Mouse (Mus musculus) G1E (cell line): Measurements from ENCODE around the gene Car14.

ENCODE experiments used
- CTCF ChIP-seq: IDR thresholded peaks from 2 replicates; pipeline ENCODE4 v1.5.1; 2012; ENCODE audit warnings: low read depth, low read length, inconsistent platforms, mixed read lengths
- TAL1 ChIP-seq: conservative IDR thresholded peaks from 2 replicates; pipeline ENCODE4 v1.6.1; 2012; ENCODE audit warnings: low read depth, low read length, inconsistent platforms, mixed read lengths

DNA sequence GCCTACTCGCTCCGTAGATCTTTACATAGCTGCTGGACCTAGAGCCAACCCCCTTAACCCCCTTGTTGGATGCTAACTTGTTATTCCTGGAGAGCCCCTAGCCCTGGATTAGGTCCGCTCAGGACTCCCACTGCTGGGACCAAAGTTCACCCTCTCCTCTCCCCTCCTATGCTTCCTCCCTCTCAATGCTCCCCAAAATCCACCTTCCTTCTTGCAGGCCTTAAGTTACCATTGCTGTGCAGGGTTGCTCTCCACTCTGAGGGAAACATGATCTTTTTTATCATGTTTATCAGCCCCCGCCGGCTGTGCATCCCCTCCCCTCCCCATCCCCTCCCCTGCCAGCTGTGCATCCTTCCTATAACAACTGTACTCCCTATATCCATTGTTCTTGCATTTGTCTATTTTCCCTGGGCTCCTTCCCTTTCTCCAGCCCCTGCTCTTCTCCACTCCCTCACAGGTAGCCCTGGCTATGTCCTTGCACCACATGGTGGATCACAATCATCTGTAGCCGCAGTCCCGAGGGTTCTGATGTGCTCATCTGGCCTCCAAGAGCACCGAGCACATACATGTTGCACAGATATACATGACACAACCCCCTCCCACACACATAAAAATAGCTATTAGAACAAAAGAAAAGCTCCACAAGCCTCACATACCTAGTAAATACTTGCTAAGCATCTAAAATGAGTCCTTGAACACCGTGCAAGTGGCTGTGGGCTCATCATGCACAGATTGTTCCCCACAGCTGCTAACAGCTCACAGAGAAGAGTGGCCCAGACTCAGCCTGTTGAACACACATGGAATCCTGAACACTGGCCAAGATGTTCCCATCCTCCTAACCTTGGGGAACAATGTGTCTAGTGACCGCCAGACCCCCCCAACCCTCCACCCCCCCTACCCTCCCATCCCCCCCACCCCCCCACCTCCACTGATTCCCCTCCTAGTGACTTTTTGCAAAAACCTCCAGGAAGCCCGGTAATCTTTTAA lies 12.1 kb downstream of the Car14 start:
- TF ChIP-seq CTCF (no peak), TAL1 (no peak)
